Mouse (Mus musculus) kidney, postnatal 14 days (tissue): ENCODE measurements around the gene Abca7.
A peak's percentile ranks its signal among the peaks of the same experiment; 100 is the strongest.
"Not testable (repeated sequence)": the region's sequence is repeated elsewhere in the genome, so short reads cannot be mapped to it uniquely, and the experiment has no call there.

Experiments
- DNase-seq: peaks from one replicate; pipeline ENCODE4 v3.0.0; 2022; ENCODE audit warnings: mixed read lengths

The Abca7 gene

GRCm38 (mm10) chr10:80023758-80024157 lies 27.5 kb downstream of the Abca7 start:
- DNase-seq, result no peak

GRCm38 (mm10) chr10:80024229-80025043 lies 28.1 kb downstream of the Abca7 start:
- no peak for DNase-seq

- no peak for DNase-seq
Observed at GRCm38 (mm10) chr10:80025044-80025347, 28.7 kb downstream of the Abca7 start.

- DNase-seq, result no peak
Observed at GRCm38 (mm10) chr10:80025463-80025862, 29.2 kb downstream of the Abca7 start.

GRCm38 (mm10) chr10:80025889-80026288 lies 29.6 kb downstream of the Abca7 start:
- DNase-seq, result no peak

- no peak for DNase-seq
Observed at GRCm38 (mm10) chr10:80027681-80028520, 31.6 kb downstream of the Abca7 start.

- DNase-seq, result no peak
Observed at GRCm38 (mm10) chr10:80028521-80028846, 32.2 kb downstream of the Abca7 start.

- no peak for DNase-seq
Observed at GRCm38 (mm10) chr10:80030191-80030590, 33.9 kb downstream of the Abca7 start.

GRCm38 (mm10) chr10:80030736-80031135 lies 34.4 kb downstream of the Abca7 start:
- no peak for DNase-seq

- peak; percentile 74 for DNase-seq
Observed at GRCm38 (mm10) chr10:80032799-80033480, 36.6 kb downstream of the Abca7 start.

GRCm38 (mm10) chr10:80033511-80034391 lies 37.5 kb downstream of the Abca7 start:
- peak; percentile 66 for DNase-seq

- no peak for DNase-seq
Observed at GRCm38 (mm10) chr10:80035148-80035547, 38.9 kb downstream of the Abca7 start.

GRCm38 (mm10) chr10:80035686-80036085 lies 39.4 kb downstream of the Abca7 start:
- no peak for DNase-seq

- DNase-seq, result no peak
Observed at GRCm38 (mm10) chr10:80036832-80037231, 40.5 kb downstream of the Abca7 start.

- DNase-seq, result peak; percentile 98
Observed at GRCm38 (mm10) chr10:80039559-80039979, 43.3 kb downstream of the Abca7 start, which contains the start of gene Polr2e. Polr2e (minus strand) TSS chr10:80039795.

GRCm38 (mm10) chr10:80041409-80042060 lies 45.2 kb downstream of the Abca7 start:
- not testable (repeated sequence) for DNase-seq

- DNase-seq, result no peak
Observed at GRCm38 (mm10) chr10:80044087-80044486, 47.8 kb downstream of the Abca7 start.

GRCm38 (mm10) chr10:80045364-80045763 lies 49.1 kb downstream of the Abca7 start:
- not testable (repeated sequence) for DNase-seq

GRCm38 (mm10) chr10:80045766-80046165 lies 49.5 kb downstream of the Abca7 start:
- DNase-seq, result no peak

GRCm38 (mm10) chr10:80047041-80047565 lies 50.8 kb downstream of the Abca7 start, which contains the start of gene Gpx4:
Gpx4 (plus strand) TSS chr10:80047166.
- DNase-seq, result peak; percentile 51

- no peak for DNase-seq
Observed at GRCm38 (mm10) chr10:80048396-80048795, 52.1 kb downstream of the Abca7 start.
